Mouse (Mus musculus): ENCODE measurements around the gene Galnt2. TPM values are rescaled to one million over a fixed set of nuclear protein-coding genes. Genes with fewer than 3 reads are reported as not detected.

Galnt2 gene
- polyA plus RNA-seq, 1 experiment = 43.9 TPM

DNA sequence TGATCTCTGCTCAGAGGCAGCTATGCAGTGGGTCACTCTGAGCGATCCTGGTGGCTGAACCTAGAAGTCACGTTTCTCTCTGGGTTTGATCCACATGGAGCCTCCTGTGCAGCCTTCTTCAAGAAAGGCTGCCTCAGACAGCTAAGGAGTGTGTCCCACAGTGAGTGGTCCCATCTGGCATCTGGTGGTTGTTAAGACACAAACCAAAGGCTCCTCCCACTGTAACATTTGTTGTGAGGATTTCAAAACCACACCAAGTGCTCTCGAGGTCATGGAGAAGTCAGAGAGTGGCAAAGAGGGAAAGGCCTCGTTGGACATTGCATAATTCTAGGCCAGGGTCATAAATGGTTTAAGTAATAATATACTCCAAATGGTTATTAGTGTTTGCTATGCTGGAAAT is 19.6 kb downstream of the Galnt2 start:
- Histone ChIP-seq H3K4me1 (ENCODE audit: control insufficient read depth, insufficient read depth, low read length) (peaks cover 33% of the 10 kb centered on the region), H3K4me3 (ENCODE audit: insufficient read depth, low read length) (no peak overlapping the region), H3K27ac (ENCODE audit: insufficient read depth, low read depth, low read length) (no peak overlapping the region)
- TF ChIP-seq CTCF (IDR thresholded peaks at IDR 0.05; ENCODE audit: low read depth, low read length) (no peak), POLR2A (IDR thresholded peaks at IDR 0.05; ENCODE audit: borderline replicate concordance, low read depth, low read length) (no peak)

DNA sequence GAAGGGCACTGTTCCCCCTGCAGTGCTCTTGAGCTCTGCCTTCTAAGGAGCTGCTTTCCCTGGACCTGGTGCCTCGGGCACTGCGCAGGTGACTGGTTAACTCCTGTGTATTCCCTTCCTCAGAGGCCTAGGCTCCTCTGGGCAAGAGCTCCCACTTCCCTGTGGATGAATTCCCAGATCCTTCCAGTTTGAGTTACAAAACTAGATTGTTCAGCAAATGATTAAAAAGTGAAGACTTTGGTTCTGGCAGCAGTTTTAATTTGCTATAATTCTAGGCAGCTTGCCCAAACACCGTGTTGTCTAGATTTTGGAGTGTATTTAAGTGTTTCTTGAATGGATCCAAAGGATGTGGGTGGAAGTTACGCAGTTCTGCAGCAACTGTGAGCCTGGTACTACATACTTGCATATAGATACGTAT is 21.4 kb downstream of the Galnt2 start:
- Histone ChIP-seq H3K27ac (ENCODE audit: insufficient read depth, low read depth, low read length) (no peak overlapping the region), H3K4me3 (ENCODE audit: insufficient read depth, low read length) (no peak overlapping the region), H3K4me1 (ENCODE audit: control insufficient read depth, insufficient read depth, low read length) (peaks cover 39% of the 10 kb centered on the region)
- TF ChIP-seq POLR2A (IDR thresholded peaks at IDR 0.05; ENCODE audit: borderline replicate concordance, low read depth, low read length) = no peak
- no peak for TF ChIP-seq CTCF (IDR thresholded peaks at IDR 0.05; ENCODE audit: low read depth, low read length)

DNA sequence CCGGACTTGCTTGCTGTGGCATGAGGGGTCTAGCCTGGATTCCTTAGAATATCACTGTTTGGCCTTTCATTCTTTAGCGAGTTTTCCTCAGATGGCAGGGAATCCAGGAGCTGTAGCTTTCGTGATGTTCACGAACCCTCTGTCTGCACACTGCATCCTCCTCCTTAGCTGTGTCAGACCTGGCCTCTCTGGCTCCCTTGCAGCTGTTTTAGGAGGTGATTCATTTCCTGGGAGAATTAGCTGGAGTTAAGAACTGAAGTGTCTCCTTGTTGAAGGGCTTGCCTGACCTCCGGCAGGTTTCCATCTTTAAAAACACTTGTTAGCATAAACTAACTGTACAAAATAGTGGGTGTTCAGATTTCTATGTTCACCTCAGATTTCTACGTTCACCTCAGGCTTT is 22.7 kb downstream of the Galnt2 start:
- Histone ChIP-seq H3K27ac (ENCODE audit: insufficient read depth, low read depth, low read length) (no peak overlapping the region), H3K4me1 (ENCODE audit: control insufficient read depth, insufficient read depth, low read length) (peaks cover 39% of the 10 kb centered on the region), H3K4me3 (ENCODE audit: insufficient read depth, low read length) (no peak overlapping the region)
- no peak for TF ChIP-seq CTCF (IDR thresholded peaks at IDR 0.05; ENCODE audit: low read depth, low read length)
- TF ChIP-seq POLR2A (IDR thresholded peaks at IDR 0.05; ENCODE audit: borderline replicate concordance, low read depth, low read length) = no peak

DNA sequence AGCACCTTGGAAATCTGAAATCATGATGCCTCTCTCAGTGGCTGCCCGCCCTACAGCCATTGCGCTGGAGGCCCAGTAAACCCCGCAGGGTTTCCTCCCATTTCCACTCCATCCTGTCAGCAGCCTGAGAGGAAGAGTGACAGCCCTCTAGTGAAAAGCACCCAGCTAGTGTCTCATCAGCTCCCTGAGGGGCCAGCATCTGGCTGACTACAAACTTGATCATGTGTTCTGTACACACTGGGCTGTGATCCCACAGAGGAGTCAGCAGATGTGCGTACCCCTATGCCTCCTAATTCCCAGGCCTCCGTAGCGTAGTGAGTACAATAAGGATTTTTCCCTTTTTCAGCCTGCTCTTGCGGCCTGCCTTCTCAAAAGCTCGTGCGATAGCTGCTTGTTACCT is 25.6 kb downstream of the Galnt2 start:
- peaks cover 36% of the 10 kb centered on the region for H3K4me1 ChIP-seq (ENCODE audit: control insufficient read depth, insufficient read depth, low read length)
- no peak overlapping the region for H3K4me3 ChIP-seq (ENCODE audit: insufficient read depth, low read length)
- H3K27ac ChIP-seq (ENCODE audit: insufficient read depth, low read depth, low read length) = no peak overlapping the region
- TF ChIP-seq CTCF (IDR thresholded peaks at IDR 0.05; ENCODE audit: low read depth, low read length) (no peak), POLR2A (IDR thresholded peaks at IDR 0.05; ENCODE audit: borderline replicate concordance, low read depth, low read length) (no peak)

DNA sequence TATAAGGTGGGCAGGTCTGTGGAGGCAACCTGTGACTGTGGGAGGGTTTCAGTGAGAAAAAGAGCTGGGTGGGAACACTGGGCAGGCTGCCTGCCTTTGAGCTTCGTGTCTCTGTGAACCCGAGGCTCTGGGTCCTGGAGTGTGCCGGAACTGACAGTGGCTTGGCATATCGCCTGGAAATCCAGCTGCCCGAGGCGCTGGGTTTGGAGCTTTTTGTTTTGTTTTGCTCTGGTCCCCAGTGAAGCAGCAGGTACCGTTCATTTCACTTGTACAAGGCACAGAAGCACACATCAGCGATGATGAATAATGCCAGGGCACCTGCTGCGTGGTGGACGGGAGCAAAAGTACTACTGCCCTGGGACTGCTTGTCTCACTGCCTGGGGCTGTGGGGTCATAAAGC is 26.2 kb downstream of the Galnt2 start:
- no peak overlapping the region for H3K27ac ChIP-seq (ENCODE audit: insufficient read depth, low read depth, low read length)
- H3K4me3 ChIP-seq (ENCODE audit: insufficient read depth, low read length) = no peak overlapping the region
- TF ChIP-seq CTCF (IDR thresholded peaks at IDR 0.05; ENCODE audit: low read depth, low read length) (no peak), POLR2A (IDR thresholded peaks at IDR 0.05; ENCODE audit: borderline replicate concordance, low read depth, low read length) (no peak)
- peaks cover 32% of the 10 kb centered on the region for H3K4me1 ChIP-seq (ENCODE audit: control insufficient read depth, insufficient read depth, low read length)

DNA sequence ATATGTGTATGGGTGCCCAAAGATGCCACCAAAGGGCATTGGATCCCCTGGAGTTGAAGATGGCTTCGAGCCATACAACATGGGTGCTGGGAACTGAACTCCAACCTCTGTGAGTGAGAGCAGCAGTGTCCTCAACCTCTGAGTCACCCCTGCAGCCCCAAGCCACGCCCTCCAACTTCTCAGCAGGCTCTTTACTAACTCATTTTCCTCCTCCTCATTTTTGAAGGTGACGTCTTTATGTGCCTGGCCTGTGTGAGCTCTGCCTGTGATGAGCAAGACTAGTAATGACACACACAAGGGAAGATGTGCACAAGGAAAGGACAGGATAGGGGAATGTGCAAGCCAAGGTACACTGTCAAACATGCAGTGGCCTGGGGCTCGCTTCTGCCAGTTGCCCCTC is 28.0 kb downstream of the Galnt2 start:
- Histone ChIP-seq H3K27ac (ENCODE audit: insufficient read depth, low read depth, low read length) (no peak overlapping the region), H3K4me1 (ENCODE audit: control insufficient read depth, insufficient read depth, low read length) (peaks cover 22% of the 10 kb centered on the region), H3K4me3 (ENCODE audit: insufficient read depth, low read length) (no peak overlapping the region)
- no peak for TF ChIP-seq POLR2A (IDR thresholded peaks at IDR 0.05; ENCODE audit: borderline replicate concordance, low read depth, low read length)
- TF ChIP-seq CTCF (IDR thresholded peaks at IDR 0.05; ENCODE audit: low read depth, low read length) = no peak

DNA sequence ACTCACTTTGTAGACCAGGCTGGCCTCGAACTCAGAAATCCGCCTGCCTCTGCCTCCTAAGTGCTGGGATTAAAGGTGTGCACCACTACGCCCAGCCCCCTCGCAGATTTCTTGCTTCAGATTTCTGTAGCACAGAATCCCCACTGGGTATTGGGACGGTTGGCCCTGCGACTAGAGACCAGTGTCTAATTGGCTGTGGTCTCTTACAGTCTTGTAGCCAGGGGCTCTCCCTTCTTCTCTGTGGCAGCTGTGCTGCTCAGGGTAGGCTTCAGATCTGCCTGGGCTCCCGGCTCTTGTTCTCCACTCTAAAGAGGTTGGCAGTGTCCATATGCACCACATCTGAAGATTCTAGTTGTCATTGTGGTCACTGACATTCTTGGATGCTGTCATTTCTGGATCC is 28.7 kb downstream of the Galnt2 start:
- no peak overlapping the region for H3K4me3 ChIP-seq (ENCODE audit: insufficient read depth, low read length)
- no peak overlapping the region for H3K27ac ChIP-seq (ENCODE audit: insufficient read depth, low read depth, low read length)
- H3K4me1 ChIP-seq (ENCODE audit: control insufficient read depth, insufficient read depth, low read length) = peaks cover 19% of the 10 kb centered on the region
- TF ChIP-seq POLR2A (IDR thresholded peaks at IDR 0.05; ENCODE audit: borderline replicate concordance, low read depth, low read length) (no peak), CTCF (IDR thresholded peaks at IDR 0.05; ENCODE audit: low read depth, low read length) (no peak)

DNA sequence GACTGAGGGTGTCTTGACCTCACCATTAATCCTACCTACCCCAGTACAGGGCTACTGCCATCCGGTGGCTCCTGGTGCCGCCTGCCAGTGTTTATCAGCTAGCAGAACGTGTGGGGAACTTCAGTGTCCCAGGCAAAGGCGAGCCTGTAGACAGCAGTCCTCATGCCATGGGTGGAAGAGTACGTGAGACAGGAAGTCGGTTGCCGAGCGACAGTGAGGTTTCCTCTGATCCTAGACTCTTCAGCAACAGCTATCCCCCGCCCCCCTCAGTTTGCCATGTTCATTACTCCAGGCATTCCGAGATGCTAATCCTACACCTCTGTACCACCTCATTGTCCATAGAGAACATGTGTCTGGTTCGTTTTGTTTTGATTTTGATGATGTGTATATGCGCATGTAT is 29.2 kb downstream of the Galnt2 start:
- no peak overlapping the region for H3K27ac ChIP-seq (ENCODE audit: insufficient read depth, low read depth, low read length)
- TF ChIP-seq POLR2A (IDR thresholded peaks at IDR 0.05; ENCODE audit: borderline replicate concordance, low read depth, low read length) (no peak), CTCF (IDR thresholded peaks at IDR 0.05; ENCODE audit: low read depth, low read length) (no peak)
- H3K4me1 ChIP-seq (ENCODE audit: control insufficient read depth, insufficient read depth, low read length) = peaks cover 19% of the 10 kb centered on the region
- no peak overlapping the region for H3K4me3 ChIP-seq (ENCODE audit: insufficient read depth, low read length)

DNA sequence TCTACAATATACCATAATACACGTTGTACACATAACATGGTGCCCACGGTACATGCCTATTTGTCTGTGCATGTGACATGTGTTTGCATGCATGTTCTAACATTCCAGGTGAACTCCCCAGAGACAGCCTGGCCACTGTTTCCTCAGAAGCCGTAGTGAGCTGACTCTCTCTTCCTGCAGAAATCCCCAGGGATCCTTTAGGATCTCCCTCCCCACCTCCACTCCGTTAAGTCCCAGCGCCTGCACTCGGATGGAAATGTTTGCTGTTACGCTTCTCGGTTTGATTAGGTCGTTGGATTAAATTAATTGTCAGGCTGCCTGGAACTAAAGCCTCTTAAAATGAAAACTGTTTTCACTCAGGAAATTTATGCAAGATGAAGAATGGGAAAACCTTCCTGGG is 31.9 kb downstream of the Galnt2 start:
- TF ChIP-seq CTCF (IDR thresholded peaks at IDR 0.05; ENCODE audit: low read depth, low read length) = no peak
- TF ChIP-seq POLR2A (IDR thresholded peaks at IDR 0.05; ENCODE audit: borderline replicate concordance, low read depth, low read length) = no peak
- no peak overlapping the region for H3K4me3 ChIP-seq (ENCODE audit: insufficient read depth, low read length)
- no peak overlapping the region for H3K27ac ChIP-seq (ENCODE audit: insufficient read depth, low read depth, low read length)
- H3K4me1 ChIP-seq (ENCODE audit: control insufficient read depth, insufficient read depth, low read length) = peaks cover 13% of the 10 kb centered on the region

DNA sequence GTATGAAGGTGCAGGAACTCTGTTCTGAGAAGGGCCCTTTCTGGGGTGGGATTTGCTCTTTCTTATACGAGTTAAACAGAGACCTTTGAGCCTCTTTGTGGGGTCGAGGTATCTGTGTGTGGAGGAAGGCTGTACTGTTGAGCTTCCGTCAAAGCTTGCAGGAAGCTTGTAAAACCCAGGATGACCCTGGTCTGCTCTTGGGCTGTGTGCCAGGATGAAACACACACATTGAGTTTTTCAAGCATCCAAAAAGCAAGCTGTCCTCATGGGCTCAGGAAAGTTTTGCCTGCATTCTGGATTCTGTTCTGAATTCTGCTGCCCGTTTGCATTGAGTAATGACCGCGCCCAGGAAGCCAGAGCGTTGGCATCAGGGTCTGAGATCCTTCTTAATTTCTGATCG is 32.8 kb downstream of the Galnt2 start:
- H3K4me3 ChIP-seq (ENCODE audit: insufficient read depth, low read length) = no peak overlapping the region
- no peak overlapping the region for H3K27ac ChIP-seq (ENCODE audit: insufficient read depth, low read depth, low read length)
- peaks cover 11% of the 10 kb centered on the region for H3K4me1 ChIP-seq (ENCODE audit: control insufficient read depth, insufficient read depth, low read length)
- TF ChIP-seq POLR2A (IDR thresholded peaks at IDR 0.05; ENCODE audit: borderline replicate concordance, low read depth, low read length) (no peak), CTCF (IDR thresholded peaks at IDR 0.05; ENCODE audit: low read depth, low read length) (no peak)

DNA sequence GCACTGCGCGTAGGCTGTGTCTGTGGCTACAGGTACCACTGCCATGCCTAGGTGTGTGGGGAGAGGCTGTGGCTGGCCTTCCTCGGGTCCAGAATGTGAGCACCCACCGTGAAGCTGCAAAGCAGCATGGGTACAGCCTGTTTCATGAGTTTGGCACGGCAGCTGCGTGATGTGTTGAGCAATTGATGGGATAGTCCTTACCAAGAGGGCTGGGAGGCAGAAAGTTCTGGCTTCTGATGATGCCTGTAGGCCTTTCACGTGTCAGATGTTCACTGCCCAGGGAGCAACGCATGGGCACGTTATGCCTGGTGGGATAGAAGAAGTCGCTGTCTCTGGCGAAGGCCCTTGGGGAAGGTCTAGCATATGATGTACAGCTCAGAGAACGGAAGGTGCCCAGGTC is 33.5 kb downstream of the Galnt2 start:
- TF ChIP-seq POLR2A (IDR thresholded peaks at IDR 0.05; ENCODE audit: borderline replicate concordance, low read depth, low read length) (no peak), CTCF (IDR thresholded peaks at IDR 0.05; ENCODE audit: low read depth, low read length) (no peak)
- H3K4me1 ChIP-seq (ENCODE audit: control insufficient read depth, insufficient read depth, low read length) = peaks cover 7% of the 10 kb centered on the region
- H3K27ac ChIP-seq (ENCODE audit: insufficient read depth, low read depth, low read length) = no peak overlapping the region
- no peak overlapping the region for H3K4me3 ChIP-seq (ENCODE audit: insufficient read depth, low read length)

Measured in bone marrow macrophage, adult 2 months (primary cell).